Mouse (Mus musculus) heart, adult 2 months (tissue): ENCODE measurements around the gene Myb. TPM values are rescaled to one million over a fixed set of nuclear protein-coding genes. Genes with fewer than 3 reads are reported as not detected.

ENCODE experiments used
- DNase-seq, 2 experiments: peaks; one replicate each; pipeline ENCODE4 v3.0.0; 2021
- H3K27ac ChIP-seq: fragments of 200-600 bp; 2 replicates; pipeline ENCODE4 v1.8.1; 2022
- H3K27me3 ChIP-seq: fragments of 200-500 bp; 2 replicates; pipeline ENCODE4 v1.6.1; 2012; ENCODE audit warnings: mild to moderate bottlenecking, low read length, inconsistent platforms, mixed read lengths; ENCODE audit not compliant: control insufficient read depth, insufficient read depth
- H3K36me3 ChIP-seq: fragments of 200-500 bp; 2 replicates; pipeline ENCODE4 v1.6.1; 2012; ENCODE audit warnings: low read length, inconsistent platforms; ENCODE audit not compliant: control insufficient read depth, insufficient read depth
- H3K4me1 ChIP-seq: fragments of 200-500 bp; 2 replicates; pipeline ENCODE4 v1.6.1; 2011; ENCODE audit warnings: low read length; ENCODE audit not compliant: control insufficient read depth, insufficient read depth
- H3K4me3 ChIP-seq: fragments of 200-600 bp; 2 replicates; pipeline ENCODE4 v1.8.1; 2022
- H3K79me2 ChIP-seq: fragments of 200-500 bp; replicated peaks from 2 replicates; pipeline ENCODE4 v1.6.1; 2012; ENCODE audit warnings: mild to moderate bottlenecking, inconsistent platforms, low read length, moderate library complexity, mixed read lengths; ENCODE audit not compliant: control insufficient read depth, insufficient read depth
- H3K9ac ChIP-seq: fragments of 200-500 bp; 2 replicates; pipeline ENCODE4 v1.6.1; 2012; ENCODE audit warnings: low read depth, mild to moderate bottlenecking, control low read depth, inconsistent platforms, low read length, mixed read lengths
- CTCF ChIP-seq: fragments of 200-600 bp; IDR thresholded peaks from 2 replicates; pipeline ENCODE4 v1.8.1; 2022; ENCODE audit warnings: antibody characterized with exemption, mild to moderate bottlenecking, moderate library complexity
- EP300 ChIP-seq: fragments of 200-500 bp; IDR thresholded peaks from 2 replicates; pipeline ENCODE4 v1.6.1; 2011; ENCODE audit warnings: low read depth, low read length, control low read depth; ENCODE audit not compliant: insufficient read depth
- POLR2A ChIP-seq: fragments of 200-500 bp; IDR thresholded peaks from 2 replicates; pipeline ENCODE4 v1.6.1; 2011; ENCODE audit warnings: mild to moderate bottlenecking, low read depth, low read length, control low read depth; ENCODE audit not compliant: insufficient read depth
- WGBS: fragments of 180-500 bp; shearing (Covaris S2); methylation state at CpG from one replicate; pipeline ENCODE4 v1.1.7; 2018; 5-methylcytosine and 5-hydroxymethylcytosine counted together
- intact Hi-C: fragments of 180-260 bp; cut with DNase I; formaldehyde crosslinking; loops from one replicate; pipeline ENCODE4 v1.15.1; 2025
- polyA plus RNA-seq: library from polyadenylated mRNA; depleted of rRNA; stranded (reverse); fragments of >200 nt; gene quantifications from 2 replicates; pipeline ENCODE4 v1.2.3, GENCODE M21; 2012
- total RNA-seq, 2 experiments: library from RNA; stranded (reverse); gene quantifications; 2 replicates each; pipeline ENCODE4 v1.2.3; 2021

Gene Myb
- total and polyA plus RNA-seq, 3 experiments: 0.31 TPM; not detected in 2

GRCm38 (mm10) chr10:21200761-21201160, 40.0 kb upstream of the Myb start:
- no peak for TF ChIP-seq POLR2A
- no peak for TF ChIP-seq CTCF
- TF ChIP-seq EP300: no peak
- H3K27me3 ChIP-seq: no peaks in the 10 kb centered on the region
- intact Hi-C loops: no loop called here
- no peak overlapping the region for H3K9ac ChIP-seq
- H3K27ac ChIP-seq: no peak overlapping the region
- 40% methylated on average over 7 of the region's 7 CpGs for WGBS
- no peak overlapping the region for H3K4me3 ChIP-seq
- H3K79me2 ChIP-seq: no peaks in the 10 kb centered on the region
- H3K4me1 ChIP-seq: no peaks in the 10 kb centered on the region
- H3K36me3 ChIP-seq: no peaks in the 10 kb centered on the region
- DNase-seq: no peak

DNA sequence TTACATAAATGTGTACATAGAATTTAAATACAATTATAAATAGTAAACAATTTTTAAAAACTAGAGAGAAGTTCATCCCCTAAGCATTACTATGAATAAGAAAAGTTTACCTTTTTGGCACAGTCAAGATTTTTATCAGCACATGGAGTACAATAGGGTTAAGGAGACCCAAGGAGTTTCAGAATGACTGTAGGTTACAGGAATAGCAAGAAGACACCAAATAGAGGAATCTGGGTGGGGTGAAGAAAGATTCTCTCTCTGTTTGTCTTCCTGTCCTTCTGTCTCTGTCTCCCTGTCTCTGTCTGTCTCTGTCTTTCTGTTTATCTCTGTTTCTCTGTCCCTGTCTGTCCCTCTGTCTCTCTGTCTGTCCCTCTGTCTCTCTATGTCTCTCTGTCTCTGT, 39.5 kb upstream of the Myb start:
- H3K27me3 ChIP-seq: no peaks in the 10 kb centered on the region
- intact Hi-C loops: no loop called here
- H3K4me1 ChIP-seq: no peaks in the 10 kb centered on the region
- H3K27ac ChIP-seq: no peak overlapping the region
- no peaks in the 10 kb centered on the region for H3K79me2 ChIP-seq
- no peak overlapping the region for H3K4me3 ChIP-seq
- H3K36me3 ChIP-seq: no peaks in the 10 kb centered on the region
- no peak for DNase-seq
- no peak overlapping the region for H3K9ac ChIP-seq
- no peak for TF ChIP-seq CTCF
- TF ChIP-seq POLR2A: no peak
- no peak for TF ChIP-seq EP300

GRCm38 (mm10) chr10:21196646-21197116, 35.9 kb upstream of the Myb start:
- WGBS: 47% methylated on average over 8 of the region's 8 CpGs
- TF ChIP-seq EP300 (no peak), CTCF (no peak), POLR2A (no peak)
- intact Hi-C loops: no loop called here
- H3K36me3 ChIP-seq: no peaks in the 10 kb centered on the region
- no peaks in the 10 kb centered on the region for H3K79me2 ChIP-seq
- H3K9ac ChIP-seq: no peak overlapping the region
- H3K27me3 ChIP-seq: no peaks in the 10 kb centered on the region
- H3K27ac ChIP-seq: no peak overlapping the region
- no peak for DNase-seq
- no peaks in the 10 kb centered on the region for H3K4me1 ChIP-seq
- no peak overlapping the region for H3K4me3 ChIP-seq

DNA sequence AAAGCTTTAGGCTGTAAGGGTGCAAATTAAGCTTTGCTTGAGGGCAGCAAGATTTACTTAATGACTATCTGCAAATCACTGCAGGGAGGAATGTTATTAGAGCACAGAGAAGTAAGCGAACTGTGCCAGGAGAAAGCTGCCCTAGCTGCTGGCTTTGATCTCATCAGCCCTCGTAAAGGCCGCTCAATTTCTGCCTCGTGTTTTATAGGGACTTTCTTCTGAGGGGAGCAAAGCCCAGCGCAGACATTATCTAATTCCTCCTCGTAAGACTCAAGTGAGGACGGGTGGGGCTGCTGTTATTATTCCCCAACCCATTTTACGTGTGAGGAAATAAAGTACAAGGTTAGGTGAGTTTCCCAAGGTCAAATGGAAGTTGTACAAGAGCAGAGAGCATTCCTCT, 34.8 kb upstream of the Myb start:
- Histone ChIP-seq H3K79me2 (no peaks in the 10 kb centered on the region), H3K27me3 (no peaks in the 10 kb centered on the region), H3K4me3 (no peak overlapping the region), H3K36me3 (no peaks in the 10 kb centered on the region), H3K27ac (no peak overlapping the region), H3K4me1 (no peaks in the 10 kb centered on the region), H3K9ac (no peak overlapping the region)
- WGBS: 69% methylated on average over 8 of the region's 8 CpGs
- no peak for TF ChIP-seq CTCF
- TF ChIP-seq POLR2A: no peak
- TF ChIP-seq EP300: no peak
- no peak for DNase-seq
- intact Hi-C loops: no loop called here

- WGBS: 46% methylated on average over 3 of the region's 3 CpGs
- H3K9ac ChIP-seq: no peak overlapping the region
- intact Hi-C loops: no loop called here
Observed at GRCm38 (mm10) chr10:21193935-21194505, 33.2 kb upstream of the Myb start.

GRCm38 (mm10) chr10:21193088-21193934, 32.5 kb upstream of the Myb start:
- WGBS: 44% methylated on average over 10 of the region's 10 CpGs
- H3K4me1 ChIP-seq: peaks cover 1% of the 10 kb centered on the region; the same call in 1 of the 2 replicates
- no peak overlapping the region for H3K27ac ChIP-seq
- H3K9ac ChIP-seq: no peak overlapping the region
- no peak overlapping the region for H3K4me3 ChIP-seq
- no peak for TF ChIP-seq CTCF
- no peak for TF ChIP-seq POLR2A
- TF ChIP-seq EP300: no peak
- intact Hi-C loops: no loop called here
- no peak for DNase-seq
- no peaks in the 10 kb centered on the region for H3K79me2 ChIP-seq
- H3K36me3 ChIP-seq: no peaks in the 10 kb centered on the region
- H3K27me3 ChIP-seq: no peaks in the 10 kb centered on the region

More at GRCm38 (mm10) chr10:21193935-21194505, 33.2 kb upstream of the Myb start:
- Histone ChIP-seq H3K27ac (no peak overlapping the region), H3K79me2 (no peaks in the 10 kb centered on the region), H3K27me3 (no peaks in the 10 kb centered on the region), H3K36me3 (no peaks in the 10 kb centered on the region), H3K4me3 (no peak overlapping the region), H3K4me1 (no peaks in the 10 kb centered on the region)
- no peak for TF ChIP-seq CTCF
- no peak for TF ChIP-seq EP300
- no peak for TF ChIP-seq POLR2A
- DNase-seq: no peak
